Mouse (Mus musculus) liver (tissue): Measurements from ENCODE around the gene Gpc5.

Source experiments
- DNase-seq: peaks from one replicate; pipeline ENCODE4 v3.0.0-alpha.2; 2020; ENCODE audit warnings: mixed read lengths

The Gpc5 gene

DNA sequence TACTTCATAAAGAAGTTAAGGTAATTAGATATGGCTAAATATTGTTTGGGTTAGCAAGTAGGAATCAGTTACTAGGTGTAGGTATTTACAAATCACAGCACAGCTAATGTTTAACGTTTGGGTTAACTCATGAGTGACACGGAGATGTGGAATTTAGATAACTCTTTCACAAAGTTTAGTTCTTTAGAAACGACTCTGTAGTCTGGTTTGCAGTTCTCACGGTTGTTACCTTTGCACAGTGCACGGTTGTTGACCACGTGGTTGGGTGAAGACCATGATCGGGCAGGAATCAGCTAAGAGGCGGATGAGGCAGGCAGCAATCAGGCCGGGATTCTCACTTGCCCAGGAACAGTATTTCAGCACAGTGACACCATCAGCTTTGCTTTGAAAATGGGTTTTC, 26.6 kb downstream of the Gpc5 start:
- no peak for DNase-seq

DNA sequence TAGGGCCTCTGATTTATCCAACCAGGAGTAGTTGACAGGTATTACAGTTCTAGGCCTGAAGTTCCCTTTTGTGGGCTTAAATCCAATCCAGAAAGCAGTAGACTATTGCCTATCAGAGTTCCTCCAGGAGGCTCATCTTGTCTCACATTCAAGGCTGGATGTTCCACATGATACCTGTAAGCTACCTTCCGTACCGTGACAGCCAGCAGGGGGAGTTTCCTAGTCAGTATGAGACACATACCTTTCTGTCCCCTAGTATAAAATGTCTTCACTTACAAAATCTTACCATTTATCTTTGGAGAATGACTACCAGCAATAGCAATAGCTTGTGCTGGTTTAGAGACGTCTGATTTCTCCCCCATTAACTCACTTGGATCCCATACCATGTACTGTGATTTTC, 56.8 kb downstream of the Gpc5 start:
- DNase-seq: no peak

DNA sequence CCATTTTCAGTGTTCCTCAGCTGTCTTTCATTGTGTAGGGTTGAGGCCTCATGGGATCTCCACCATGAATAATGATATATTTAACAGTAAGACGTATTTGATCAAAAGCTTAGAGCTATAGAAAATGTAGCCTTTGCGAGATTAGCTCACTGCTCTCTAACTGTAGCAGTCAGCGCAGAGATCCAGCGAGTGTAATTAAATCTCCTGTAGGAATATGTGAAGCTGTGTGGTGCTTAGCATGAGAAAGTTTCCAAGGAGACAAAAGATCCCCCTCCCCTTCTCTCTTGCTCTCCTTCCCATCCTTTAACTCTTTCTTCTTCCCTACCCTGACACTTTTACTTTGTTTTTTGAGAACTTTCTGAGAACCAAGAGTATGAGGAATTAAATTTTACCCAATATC, 64.6 kb downstream of the Gpc5 start:
- no peak for DNase-seq

DNA sequence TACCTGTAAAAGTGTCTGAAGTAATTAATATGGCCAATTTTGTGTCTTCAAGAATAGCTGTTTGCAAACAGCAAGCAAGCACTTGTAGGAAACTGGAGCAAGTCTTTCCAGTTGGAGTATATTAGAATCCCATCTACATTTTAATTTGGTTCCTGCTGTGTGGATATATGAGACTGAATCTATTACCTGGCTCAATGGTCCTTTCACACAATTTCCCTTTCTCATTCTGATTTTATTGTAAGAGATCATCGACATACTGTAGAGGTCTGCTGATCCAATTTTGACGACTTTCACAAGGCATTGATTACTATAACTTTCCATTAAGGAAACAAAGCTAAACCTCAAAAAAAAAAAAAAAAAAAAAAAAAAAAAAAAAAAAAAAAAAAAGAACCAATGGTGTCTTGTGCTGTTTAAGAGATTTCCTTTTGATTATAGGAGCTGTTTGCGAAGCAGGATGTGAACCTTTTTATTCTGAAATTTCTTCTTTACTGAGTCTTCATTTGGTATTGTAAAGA, 85.4 kb downstream of the Gpc5 start:
- no peak for DNase-seq

DNA sequence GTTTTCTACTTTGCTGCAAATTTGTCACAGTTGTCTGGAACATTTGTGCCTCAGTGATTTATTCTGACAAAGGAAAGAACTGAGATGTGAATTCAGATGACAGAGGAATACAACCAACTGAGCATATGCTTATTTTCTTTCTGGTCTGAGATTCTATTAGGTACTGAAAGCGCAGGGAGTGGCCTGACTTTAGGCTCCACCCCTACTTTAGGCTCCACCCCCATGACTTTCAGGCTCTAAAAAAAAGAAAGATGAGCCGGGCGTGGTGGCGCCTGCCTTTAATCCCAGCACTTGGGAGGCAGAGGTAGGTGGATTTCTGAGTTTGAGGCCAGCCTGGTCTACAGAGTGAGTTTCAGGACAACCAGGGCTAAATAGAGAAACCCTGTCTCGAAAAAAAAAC, 87.9 kb downstream of the Gpc5 start:
- no peak for DNase-seq

DNA sequence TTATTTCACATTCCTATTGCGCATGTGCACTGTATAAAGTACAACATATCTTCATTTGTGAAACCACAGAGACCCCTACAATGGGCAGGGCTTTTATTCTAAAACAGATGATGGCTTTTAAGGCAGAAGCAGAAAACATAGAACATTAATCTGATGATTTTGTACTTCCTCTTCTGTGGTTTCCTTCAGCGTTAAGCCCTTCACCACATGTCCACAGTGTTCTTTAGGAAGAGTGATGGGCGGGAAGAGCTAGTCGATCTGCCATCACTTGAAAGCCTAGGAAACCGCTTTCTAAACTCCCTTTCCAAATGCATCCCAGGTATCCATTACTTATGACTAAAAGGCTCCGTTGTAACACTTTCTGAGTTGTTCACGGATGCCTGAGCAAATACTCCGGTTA, 96.2 kb downstream of the Gpc5 start:
- no peak for DNase-seq

DNA sequence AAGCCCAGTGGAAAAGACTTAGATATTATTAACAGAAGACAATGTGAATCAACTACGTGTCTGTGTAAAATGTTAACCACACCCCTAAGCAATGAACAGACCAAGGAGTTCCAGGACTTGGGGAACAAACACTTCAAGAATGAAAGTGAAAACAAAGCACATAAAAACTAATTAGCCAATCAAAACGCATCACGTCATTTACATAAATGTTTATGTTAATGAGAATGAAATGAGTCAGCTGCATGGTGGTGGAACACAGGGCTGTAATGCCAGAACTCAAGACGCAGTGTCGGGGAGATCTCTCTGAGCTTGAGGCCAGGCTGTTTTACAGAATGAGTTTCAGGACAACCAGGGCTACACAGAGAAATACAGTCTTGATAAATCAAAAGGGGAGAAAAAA, 136.1 kb downstream of the Gpc5 start:
- no peak for DNase-seq

DNA sequence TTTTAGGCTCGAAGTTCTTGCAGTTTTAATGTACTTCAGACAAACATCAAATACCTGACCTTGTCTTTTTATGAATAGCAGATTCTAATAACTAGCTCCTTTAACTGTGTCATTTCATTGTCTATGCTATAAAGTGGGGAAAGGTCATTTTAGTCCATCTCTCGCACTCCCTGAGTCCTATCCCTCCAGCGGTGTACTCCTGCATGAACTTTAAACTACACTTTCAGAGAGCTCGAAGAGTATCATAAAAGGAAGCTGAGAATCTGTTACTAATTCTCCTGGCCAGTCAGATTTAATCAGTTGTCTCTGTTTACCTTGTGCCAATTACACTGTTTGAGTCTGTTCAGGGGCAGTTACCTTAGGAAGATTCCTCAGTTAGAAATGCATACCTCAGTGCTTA, 144.4 kb downstream of the Gpc5 start:
- no peak for DNase-seq

DNA sequence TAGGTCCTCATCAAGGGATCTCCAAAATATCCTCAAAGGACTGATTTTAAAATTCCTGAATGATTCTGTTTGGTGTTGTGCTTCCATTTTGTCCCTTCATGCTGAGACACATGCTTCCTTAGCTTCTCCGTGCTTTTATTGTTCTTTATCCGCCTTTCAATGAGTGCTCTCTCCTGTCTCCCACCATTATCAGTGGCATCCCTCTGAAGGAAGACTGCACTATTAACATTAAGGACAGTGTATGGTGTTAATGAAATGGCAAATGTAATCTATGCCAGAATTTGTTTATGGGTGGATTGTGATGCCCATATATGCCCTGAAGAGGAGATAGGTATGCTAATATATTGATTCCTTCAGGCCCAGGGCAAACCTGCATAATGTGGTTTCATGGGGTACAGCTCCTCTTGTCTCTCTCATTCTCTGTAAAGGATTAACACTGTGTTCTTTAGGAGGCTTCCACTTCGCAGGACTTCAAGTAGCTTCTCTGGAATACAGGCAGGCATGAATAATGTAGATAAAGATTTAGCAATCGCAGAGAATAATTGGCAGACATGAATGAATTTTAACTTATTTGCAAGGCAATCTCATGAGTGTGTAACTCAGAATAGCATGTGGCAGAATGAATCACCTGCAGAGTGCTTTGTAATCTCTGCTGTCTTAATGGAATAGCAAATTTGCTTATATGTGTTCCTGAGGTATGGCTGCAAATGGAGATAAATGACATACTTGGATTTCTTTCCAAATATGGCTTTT, 148.8 kb downstream of the Gpc5 start:
- no peak for DNase-seq

DNA sequence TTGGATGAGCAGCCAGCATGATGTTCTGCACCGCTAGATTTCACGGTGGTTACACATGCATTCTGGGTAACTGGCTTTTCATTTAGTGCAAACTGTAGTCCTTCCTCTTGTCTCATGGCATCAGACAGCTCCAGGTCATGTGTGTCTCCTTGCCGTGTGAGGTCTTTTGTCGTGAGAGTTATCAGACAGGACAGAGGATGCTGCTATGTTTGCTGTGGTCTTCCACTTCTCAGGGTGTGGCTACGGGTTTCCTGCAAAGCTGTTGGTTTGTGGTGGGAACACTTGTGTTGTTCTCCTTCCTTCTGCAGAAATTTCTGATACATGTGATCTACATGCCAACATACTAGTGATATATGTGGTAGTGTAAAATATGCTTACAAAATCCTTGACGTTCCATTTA, 158.5 kb downstream of the Gpc5 start:
- no peak for DNase-seq

DNA sequence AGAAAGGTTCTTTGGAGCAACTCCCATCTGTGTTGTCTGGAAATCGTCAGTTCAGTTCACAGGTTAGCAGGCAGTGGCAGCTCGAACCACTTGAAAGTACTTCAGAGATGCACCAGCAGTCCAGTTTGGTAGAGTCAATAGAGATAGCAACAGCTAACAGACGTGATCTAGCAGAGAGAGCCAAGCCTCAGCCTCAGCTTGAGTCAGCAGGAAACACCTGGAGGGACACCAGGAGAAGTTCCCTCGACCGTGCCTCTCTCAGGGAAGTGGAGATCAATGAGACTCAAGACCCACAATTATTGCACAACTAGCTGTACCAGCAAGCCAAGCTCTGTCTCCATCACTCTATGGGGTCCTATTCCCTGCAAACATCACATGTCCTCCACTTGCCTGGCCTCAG, 159.8 kb downstream of the Gpc5 start:
- DNase-seq: peak; percentile 5

DNA sequence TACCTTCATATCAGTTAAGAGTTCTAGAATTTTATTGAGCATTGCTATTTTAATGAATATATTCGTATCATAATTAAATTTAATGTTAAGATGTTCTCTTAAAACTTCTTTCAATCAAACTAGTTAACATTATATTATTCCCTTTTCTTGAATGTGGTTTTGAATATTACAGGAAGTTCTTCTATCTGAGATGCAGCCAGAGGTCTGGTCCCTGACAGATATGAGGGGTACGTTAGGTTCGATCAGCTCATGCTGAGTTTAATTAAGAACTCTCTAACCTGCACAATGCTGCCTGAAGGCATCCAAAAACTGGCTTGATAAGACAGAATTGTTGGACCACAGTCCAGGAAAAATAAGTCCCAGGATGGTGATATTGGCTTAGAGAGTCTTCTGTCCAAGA, 161.1 kb downstream of the Gpc5 start:
- DNase-seq: no peak

DNA sequence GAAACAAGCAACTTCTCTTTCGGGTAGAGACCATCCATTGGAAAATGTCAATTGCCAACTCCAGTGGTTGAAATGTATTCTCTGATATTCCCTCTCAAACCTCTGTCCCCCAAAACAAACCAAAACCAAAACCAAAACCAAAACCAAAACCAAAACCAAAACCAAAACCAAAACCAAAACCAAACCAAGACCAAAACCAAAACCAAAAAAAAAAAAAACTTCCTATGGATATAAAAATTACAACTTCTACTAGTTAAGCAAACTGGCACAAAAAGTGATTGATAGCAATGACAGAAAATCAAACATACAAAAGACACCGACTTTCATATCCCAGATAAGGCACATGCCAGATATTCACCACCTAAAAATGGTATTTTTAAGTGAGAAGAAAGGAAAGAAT, 161.7 kb downstream of the Gpc5 start:
- no peak for DNase-seq

DNA sequence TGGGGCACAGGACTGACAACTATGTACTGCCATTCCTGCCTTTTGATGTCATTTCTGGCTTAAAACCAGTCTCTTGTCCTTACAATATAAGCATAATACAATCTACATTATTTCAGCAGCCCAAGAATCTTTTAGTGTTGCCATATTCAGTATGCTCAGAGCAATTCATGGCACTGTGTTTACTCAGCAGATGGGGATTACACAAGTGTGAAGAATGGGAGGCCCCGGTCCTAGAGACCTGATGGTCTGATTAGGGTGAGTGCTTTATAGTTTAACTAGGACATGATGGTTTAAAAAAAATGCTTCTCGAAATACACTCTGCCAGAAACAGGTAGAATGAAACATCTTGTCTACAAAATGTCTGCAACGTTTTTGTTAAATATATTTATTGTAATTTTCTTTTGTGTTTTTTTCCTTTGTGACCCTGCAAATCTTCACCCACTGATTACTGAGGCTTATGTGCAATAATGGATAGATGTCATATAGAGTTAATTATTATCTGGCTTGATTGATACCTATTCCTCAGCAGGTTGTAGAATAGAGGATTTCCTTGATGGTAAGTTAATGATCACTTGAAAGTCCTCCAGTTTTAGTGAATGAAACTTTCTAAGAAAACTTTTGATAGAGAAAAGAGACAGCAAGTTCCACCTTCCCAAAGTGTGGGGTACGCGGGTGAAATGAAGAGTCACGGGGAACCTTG, 177.8 kb downstream of the Gpc5 start:
- DNase-seq: no peak

DNA sequence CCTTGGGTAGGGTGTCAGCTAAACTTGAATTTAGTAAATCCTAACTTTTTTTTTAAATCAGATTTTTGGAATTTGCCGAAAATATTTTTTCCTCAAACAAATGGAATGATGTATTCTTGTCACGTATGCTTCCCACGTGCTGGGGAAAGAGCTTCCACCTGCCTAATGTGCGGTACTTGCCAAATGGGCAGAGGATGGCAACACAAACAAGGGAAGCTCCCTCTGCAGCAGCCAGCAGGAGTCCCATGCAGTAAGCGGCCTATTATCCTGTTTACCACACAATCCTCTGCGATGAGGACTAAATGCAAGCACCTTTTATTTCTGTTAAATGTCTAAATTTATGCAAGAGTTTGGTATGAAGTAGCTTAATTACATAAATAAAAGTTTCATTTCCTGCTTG, 178.4 kb downstream of the Gpc5 start:
- no peak for DNase-seq

DNA sequence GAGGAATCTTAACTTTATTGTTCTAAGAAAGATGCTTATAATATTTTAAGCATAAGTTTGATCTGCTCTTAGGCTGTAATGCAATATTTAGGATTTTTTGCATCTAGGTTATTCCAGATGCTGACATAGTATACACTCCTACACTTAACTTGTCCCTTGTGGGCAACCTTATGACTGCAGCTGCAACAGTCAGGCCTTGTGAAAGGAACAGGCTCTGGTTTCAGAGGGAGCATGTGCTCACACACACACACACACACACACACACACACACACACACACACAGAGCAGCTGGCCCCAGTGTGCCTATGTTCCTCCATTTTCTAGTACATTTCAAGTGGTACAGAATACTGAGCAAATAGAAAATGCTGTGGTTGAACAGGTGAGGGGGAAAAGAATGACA, 190.8 kb downstream of the Gpc5 start:
- DNase-seq: no peak

DNA sequence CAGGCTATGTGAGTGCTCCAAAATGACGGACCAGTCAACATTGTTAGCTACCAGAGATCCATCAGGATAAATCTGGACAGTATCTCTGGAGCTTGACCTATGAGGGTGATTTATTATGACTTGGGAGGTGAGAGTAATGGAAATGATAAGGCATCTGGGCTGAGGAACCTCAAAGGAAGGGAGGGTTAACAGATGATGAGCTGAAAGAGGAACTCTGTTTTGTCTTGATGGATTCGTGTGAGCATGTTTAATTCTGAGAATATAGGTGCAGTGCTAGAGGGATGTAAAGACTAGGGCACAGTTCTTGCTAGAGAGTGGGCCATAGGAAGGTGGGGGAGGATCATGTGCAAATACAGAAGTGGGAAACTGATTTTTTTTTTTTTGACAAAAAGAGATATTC, 232.2 kb downstream of the Gpc5 start:
- no peak for DNase-seq

DNA sequence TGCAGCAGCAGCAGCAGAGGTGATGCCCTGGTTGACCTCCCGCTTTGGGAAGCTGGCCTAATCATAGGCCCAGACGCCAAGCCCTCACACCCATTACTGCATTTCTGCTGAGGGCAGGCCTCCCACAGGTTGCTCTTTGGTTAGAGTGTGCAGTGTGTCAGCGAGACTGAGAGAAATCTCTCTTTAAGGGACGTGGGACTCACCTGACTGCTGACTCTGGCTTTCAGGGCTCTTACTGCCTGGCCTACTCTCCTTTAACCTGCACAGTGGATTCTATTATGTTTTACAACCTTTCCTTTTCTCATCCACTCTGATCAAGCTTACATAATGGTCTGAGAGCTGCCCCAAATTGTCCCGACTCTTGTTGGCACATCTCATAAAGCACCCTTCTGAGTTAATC, 234.4 kb downstream of the Gpc5 start:
- DNase-seq: no peak

DNA sequence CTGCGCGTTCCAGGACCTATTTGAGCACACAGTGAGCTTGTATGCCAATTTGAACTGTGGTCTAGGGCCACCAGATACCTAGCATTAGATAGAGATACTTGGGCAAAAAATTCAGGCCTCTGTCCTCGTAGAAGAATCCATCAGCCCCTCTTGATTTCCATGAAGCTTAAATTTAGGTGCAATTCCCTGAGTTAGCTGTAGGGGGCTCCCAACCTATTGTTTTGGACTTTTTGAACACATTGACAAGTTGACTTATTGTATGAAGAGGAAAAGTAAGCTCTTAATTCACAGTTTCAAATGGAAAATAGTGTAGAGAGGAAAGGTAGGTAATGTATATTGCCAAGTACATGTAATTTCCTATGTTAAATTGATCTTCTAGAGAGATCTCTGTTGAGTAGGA, 247.1 kb downstream of the Gpc5 start:
- DNase-seq: no peak

DNA sequence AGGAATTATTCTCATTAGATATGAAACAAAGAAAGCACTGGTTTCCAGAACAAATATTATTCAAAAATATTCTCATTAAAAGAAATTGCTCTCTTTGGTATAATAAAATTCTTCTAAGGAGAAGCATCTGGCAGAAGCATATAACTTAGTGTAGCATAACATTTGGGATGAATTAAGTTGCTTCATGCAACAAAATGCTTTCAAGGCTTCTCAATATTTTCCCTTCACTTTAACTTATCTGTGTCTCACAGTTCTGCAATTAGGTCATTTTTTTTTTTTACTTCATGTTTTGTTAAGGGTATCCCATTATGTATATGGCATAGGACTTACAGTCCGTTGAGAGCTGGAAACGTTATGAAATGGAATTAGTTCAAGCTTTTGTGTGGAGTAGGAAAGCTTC, 250.6 kb downstream of the Gpc5 start:
- DNase-seq: no peak

DNA sequence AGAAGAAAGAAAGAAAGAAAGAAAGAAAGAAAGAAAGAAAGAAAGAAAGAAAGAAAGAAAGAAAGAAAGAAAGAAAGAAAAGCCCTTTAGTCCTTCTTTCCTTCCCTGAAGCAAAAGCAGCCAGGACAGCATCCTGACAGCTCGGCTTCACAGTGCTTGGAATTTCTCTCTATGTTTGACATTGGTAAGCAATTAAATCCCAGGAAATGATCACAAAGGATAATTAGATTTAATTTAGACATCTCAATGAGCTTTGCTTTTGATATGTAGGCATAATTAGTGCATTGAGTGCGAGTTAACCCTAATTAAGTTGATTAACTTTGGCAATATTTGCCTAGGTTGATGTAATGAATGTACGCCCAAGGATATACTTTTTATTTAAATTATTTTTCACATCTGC, 257.4 kb downstream of the Gpc5 start:
- no peak for DNase-seq

DNA sequence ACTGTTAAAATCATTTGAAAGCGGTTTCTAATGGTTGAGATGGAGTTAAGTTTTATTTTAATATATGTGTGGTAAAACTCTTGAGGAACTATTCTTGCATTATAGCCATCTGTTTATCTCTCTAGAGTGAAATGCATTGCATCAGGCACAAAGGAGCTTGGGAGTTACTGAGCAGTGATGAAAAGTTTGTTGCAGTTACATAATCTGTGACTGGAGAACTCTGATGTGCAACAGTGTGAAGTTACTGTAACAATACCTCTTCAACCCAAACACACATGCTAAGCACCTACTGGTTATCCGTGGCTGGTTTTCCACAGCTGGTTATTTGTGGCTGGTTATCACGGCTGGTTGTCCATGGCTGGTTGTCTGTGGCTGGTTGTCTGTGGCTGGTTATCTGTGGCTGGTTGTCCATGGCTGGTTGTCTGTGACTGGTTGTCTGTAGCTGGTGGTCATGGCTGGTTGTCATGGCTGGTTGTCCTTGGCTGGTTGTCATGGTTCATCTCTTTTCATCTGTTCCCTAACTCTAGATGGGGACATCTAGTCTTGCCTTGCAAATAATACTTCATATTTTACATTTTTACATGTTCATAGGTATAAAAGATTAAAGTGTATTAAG, 273.4 kb downstream of the Gpc5 start:
- DNase-seq: no peak

DNA sequence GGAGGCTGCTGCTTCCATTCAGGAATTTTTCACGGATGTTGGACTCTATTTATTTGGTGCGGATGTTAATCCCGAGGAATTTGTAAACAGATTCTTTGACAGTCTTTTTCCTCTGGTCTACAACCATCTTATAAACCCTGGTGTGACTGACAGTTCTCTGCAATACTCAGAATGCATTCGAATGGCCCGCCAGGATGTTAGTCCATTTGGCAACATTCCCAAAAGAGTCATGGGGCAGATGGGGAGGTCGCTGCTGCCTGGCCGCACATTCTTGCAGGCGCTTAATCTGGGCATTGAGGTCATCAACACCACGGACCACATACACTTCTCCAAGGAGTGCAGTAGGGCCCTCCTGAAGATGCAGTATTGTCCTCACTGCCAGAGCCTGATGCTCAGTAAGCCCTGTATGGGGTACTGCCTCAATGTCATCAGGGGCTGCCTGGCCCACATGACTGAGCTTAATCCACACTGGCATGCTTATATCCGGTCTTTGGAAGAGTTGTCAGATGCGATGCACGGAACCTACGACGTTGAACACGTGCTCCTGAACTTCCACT, 277.7 kb downstream of the Gpc5 start:
- DNase-seq: no peak

DNA sequence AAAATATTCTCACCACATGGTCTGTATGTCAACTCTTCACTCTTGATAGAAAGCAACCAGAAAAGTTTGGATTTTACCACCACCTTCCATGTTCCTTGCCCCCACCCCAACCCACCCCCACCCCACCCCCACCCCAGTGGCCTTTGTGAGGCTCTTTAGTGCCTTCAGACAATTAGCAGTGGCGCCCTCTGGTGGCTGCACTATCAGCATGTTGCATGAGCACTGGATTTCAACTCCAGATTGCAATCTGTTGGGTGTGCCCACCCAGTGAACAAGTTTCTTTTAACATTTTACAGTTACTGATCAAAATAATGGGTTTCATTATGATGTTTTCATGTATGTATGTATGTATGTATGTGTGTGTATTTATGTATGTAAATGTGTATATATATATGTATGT, 279.1 kb downstream of the Gpc5 start:
- DNase-seq: peak; percentile 35
